In the genomic region with DNA sequence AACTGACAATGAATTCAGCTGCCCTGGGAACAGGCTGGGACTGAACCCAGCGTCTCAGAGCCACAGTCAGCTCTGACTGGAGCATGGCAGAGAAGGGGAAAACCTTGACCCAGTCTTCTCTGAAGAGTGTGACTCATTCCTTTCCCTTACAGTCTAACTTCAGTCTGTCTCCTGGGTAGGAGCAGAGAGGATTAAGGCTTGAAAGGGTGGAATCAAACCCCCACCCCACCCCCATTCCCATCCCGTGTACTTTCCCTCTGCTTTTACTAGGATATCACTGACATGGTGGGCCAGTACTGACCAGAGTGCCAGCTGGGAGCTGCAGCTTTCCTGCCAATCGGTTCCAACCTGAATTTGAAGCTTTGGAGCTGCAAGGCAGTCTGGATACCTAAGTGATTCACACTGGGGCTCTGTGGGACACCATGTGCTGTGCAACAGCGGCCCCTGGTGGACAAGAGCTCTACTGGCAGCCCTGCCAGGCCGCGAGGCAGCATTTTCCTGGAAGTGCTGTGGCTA, we compare ENCODE assay signal across 9 mouse cellular contexts.
DNase-seq lines count a peak whose midpoint lies in the region; ATAC-seq and TF ChIP-seq lines count a peak whose summit lies in the region.
"Had no signal": no experiment of that assay in that cellular context is flagged by ENCODE, and none has a peak within 500 bp of the region (broad histone marks: within the 10 kb centered on the region; RNA-seq: fewer than 3 reads in every experiment).

No protein-coding gene starts in this region.

- peaks cover 0 to 8% of the 10 kb centered on the region in 2 experiments; a peak in 2 of 4 replicates for H3K4me1 ChIP-seq in CH12.LX (ENCODE audit: control insufficient read depth in 1 of 2, insufficient read depth in 2 of 2)
- H3K4me1 ChIP-seq in forebrain, embryonic 12.5 days = 0 out of 2 replicates have a peak, but pooled peaks cover 4% of the 10 kb centered on the region
- no peaks in the 10 kb centered on the region for H3K4me1 ChIP-seq in liver, embryonic 15.5 days (replicated peaks)
- no peaks in the 10 kb centered on the region for H3K4me1 ChIP-seq in neural tube, embryonic 14.5 days (ENCODE audit: control insufficient read depth, insufficient read depth, low read length)
- H3K4me1 ChIP-seq in testis, adult 2 months (ENCODE audit: control insufficient read depth, insufficient read depth, low read length) = peaks cover 4% of the 10 kb centered on the region
- H3K4me1 ChIP-seq: heart, embryonic 13.5 days had no signal

- no peak for TF ChIP-seq EP300 in CH12.LX (IDR thresholded peaks at IDR 0.05; ENCODE audit: low read length)

- no peaks in the 10 kb centered on the region for H3K9me3 ChIP-seq in CH12.LX (replicated peaks; ENCODE audit: low read length)
- H3K9me3 ChIP-seq in forebrain, embryonic 12.5 days = no peaks in the 10 kb centered on the region
- no peaks in the 10 kb centered on the region for H3K9me3 ChIP-seq in liver, embryonic 15.5 days (replicated peaks)
- no peaks in the 10 kb centered on the region for H3K9me3 ChIP-seq in neural tube, embryonic 14.5 days (ENCODE audit: control insufficient read depth, low read length)
- H3K9me3 ChIP-seq: heart, embryonic 13.5 days had no signal

- no peaks in the 10 kb centered on the region for H3K36me3 ChIP-seq in CH12.LX (replicated peaks in 1 of 2; ENCODE audit: control insufficient read depth in 1 of 2, insufficient read depth in 1 of 2, low read length in 1 of 2)
- no peaks in the 10 kb centered on the region for H3K36me3 ChIP-seq in forebrain, embryonic 12.5 days (replicated peaks)
- H3K36me3 ChIP-seq in liver, embryonic 15.5 days (replicated peaks) = no peaks in the 10 kb centered on the region
- H3K36me3 ChIP-seq in neural tube, embryonic 14.5 days (ENCODE audit: control insufficient read depth, insufficient read depth, low read length) = no peaks in the 10 kb centered on the region
- no peaks in the 10 kb centered on the region for H3K36me3 ChIP-seq in testis, adult 2 months (ENCODE audit: control insufficient read depth, insufficient read depth, low read length)
- H3K36me3 ChIP-seq: heart, embryonic 13.5 days had no signal

- dilution Hi-C loops in CH12.LX (cut with MboI; ENCODE audit: extremely low pct_ligation_motif_present, extremely low pct_unique_long_range_greater_than_20kb, low sequenced_read_pairs) = no loop called here

- H3K9ac ChIP-seq in CH12.LX (ENCODE audit: insufficient read depth, low read depth) = no peak overlapping the region
- no peak overlapping the region for H3K9ac ChIP-seq in forebrain, embryonic 12.5 days
- H3K9ac ChIP-seq in liver, embryonic 15.5 days = no peak overlapping the region
- no peak overlapping the region for H3K9ac ChIP-seq in neural tube, embryonic 14.5 days (replicated peaks; ENCODE audit: low read depth, low read length)

- no peak overlapping the region for H3K4me3 ChIP-seq in CH12.LX (replicated peaks in 1 of 3; ENCODE audit: low read depth in 2 of 3, low read length in 2 of 3, poor library complexity in 1 of 3)
- no peak overlapping the region for H3K4me3 ChIP-seq in forebrain, embryonic 12.5 days (replicated peaks)
- H3K4me3 ChIP-seq in liver, embryonic 15.5 days (replicated peaks) = no peak overlapping the region
- no peak overlapping the region for H3K4me3 ChIP-seq in neural tube, embryonic 14.5 days (ENCODE audit: low read depth, low read length)
- H3K4me3 ChIP-seq in testis, adult 2 months (ENCODE audit: control insufficient read depth, low read depth, low read length) = no peak overlapping the region
- H3K4me3 ChIP-seq: heart, embryonic 13.5 days had no signal

- no peak overlapping the region for H3K27ac ChIP-seq in CH12.LX (ENCODE audit: insufficient read depth, low read depth)
- H3K27ac ChIP-seq in forebrain, embryonic 12.5 days = no peak overlapping the region
- no peak overlapping the region for H3K27ac ChIP-seq in liver, embryonic 15.5 days (replicated peaks)
- H3K27ac ChIP-seq in neural tube, embryonic 14.5 days (ENCODE audit: low read depth, low read length) = no peak overlapping the region
- H3K27ac ChIP-seq in testis, adult 2 months (ENCODE audit: control insufficient read depth, insufficient read depth, low read depth, low read length) = no peak overlapping the region
- H3K27ac ChIP-seq: heart, embryonic 13.5 days had no signal

- TF ChIP-seq CTCF in CH12.LX (conservative IDR thresholded peaks at IDR 0.05 in 1 of 2, IDR thresholded peaks at IDR 0.05 in 1 of 2; ENCODE audit: low read depth in 2 of 2, low read length in 2 of 2) = peak; percentile 83 to 94
- TF ChIP-seq CTCF in testis, adult 2 months (IDR thresholded peaks at IDR 0.05; ENCODE audit: control insufficient read depth, insufficient read depth, insufficient replicate concordance, low read depth, low read length) = peak; percentile 99

- 7% methylated on average over 6 of the region's 6 CpGs for WGBS in forebrain, embryonic 12.5 days
- WGBS in liver, embryonic 15.5 days (ENCODE audit: insufficient replicate concordance) = 16% methylated on average over 6 of the region's 6 CpGs
- 15% methylated on average over 6 of the region's 6 CpGs for WGBS in neural tube, embryonic 14.5 days

- peak; percentile 79 for DNase-seq in CH12.LX (ENCODE audit: extremely low read depth)
- peak; percentile 23 for DNase-seq in c-Kit-positive CD71-positive TER-119-negative erythroid progenitor cells, embryonic 14.5 days (ENCODE audit: low read depth)
- peak; percentile 85 to 90 for DNase-seq in heart, postnatal 10 days
- peak; percentile 92 for DNase-seq in kidney, postnatal 4 days

- no peaks in the 10 kb centered on the region for H3K27me3 ChIP-seq in CH12.LX (replicated peaks)
- peaks cover 13% of the 10 kb centered on the region; the same call in 1 of the 2 replicates for H3K27me3 ChIP-seq in forebrain, embryonic 12.5 days
- no peaks in the 10 kb centered on the region for H3K27me3 ChIP-seq in liver, embryonic 15.5 days
- H3K27me3 ChIP-seq in neural tube, embryonic 14.5 days (ENCODE audit: control insufficient read depth, insufficient read depth, low read length) = no peaks in the 10 kb centered on the region
- no peaks in the 10 kb centered on the region for H3K27me3 ChIP-seq in testis, adult 2 months (ENCODE audit: control insufficient read depth, insufficient read depth, low read length)

- peak; percentile 95 for TF ChIP-seq RAD21 in CH12.LX (IDR thresholded peaks at IDR 0.05; ENCODE audit: low read depth, low read length)

- in situ Hi-C loops in CH12.LX (cut with MboI; ENCODE audit: low pct_ligation_motif_present, low pct_unique_long_range_greater_than_20kb, low sequenced_read_pairs) = loop anchor here (5.0 kb wide), 1 partner anchor 90 kb away; no protein-coding TSS in a partner anchor

- TF ChIP-seq POLR2A in CH12.LX (IDR thresholded peaks at IDR 0.05; ENCODE audit: low read depth, low read length) = no peak
- no peak for TF ChIP-seq POLR2A in testis, adult 2 months (IDR thresholded peaks at IDR 0.05; ENCODE audit: control insufficient read depth, low read depth, low read length)

- no peak overlapping the region for H3K4me2 ChIP-seq in CH12.LX (ENCODE audit: insufficient read depth, low read depth, poor library complexity, severe bottlenecking)
- H3K4me2 ChIP-seq in forebrain, embryonic 12.5 days = 0 out of 2 replicates have a peak overlapping the region, but pooled peaks have one; percentile 15
- H3K4me2 ChIP-seq in liver, embryonic 15.5 days = no peak overlapping the region
- H3K4me2 ChIP-seq in neural tube, embryonic 14.5 days (ENCODE audit: low read depth, low read length) = no peak overlapping the region
- H3K4me2 ChIP-seq: heart, embryonic 13.5 days had no signal

- no peaks in the 10 kb centered on the region for H3K79me2 ChIP-seq in CH12.LX (replicated peaks; ENCODE audit: control insufficient read depth, extremely low read depth, insufficient read depth, poor library complexity, severe bottlenecking)

- ATAC-seq in forebrain, embryonic 12.5 days (ENCODE audit: low FRiP score) = peak; percentile 92
- peak; percentile 22; the same call in 1 of the 2 replicates for ATAC-seq in liver, embryonic 15.5 days (ENCODE audit: insufficient read depth)
- ATAC-seq in neural tube, embryonic 14.5 days (ENCODE audit: low read depth) = peak; percentile 96

- intact Hi-C loops in heart, postnatal 10 days (cut with DNase I) = loop anchor here (1.0 to 5.0 kb wide), 3 partner anchors 85 to 320 kb away; no protein-coding TSS in a partner anchor

TF ChIP-seq in CH12.LX, 34 proteins besides CTCF, POLR2A, EP300 and RAD21:
- TF ChIP-seq MAFK (IDR thresholded peaks at IDR 0.05; ENCODE audit: insufficient replicate concordance, low read length) (no peak), MYC (IDR thresholded peaks at IDR 0.05; ENCODE audit: low read depth, low read length) (0 out of 2 replicates have a peak, but pooled peaks have one; percentile 40), SMC3 (IDR thresholded peaks at IDR 0.05; ENCODE audit: low read depth, low read length) (peak; percentile 83), MEF2A (IDR thresholded peaks at IDR 0.05; ENCODE audit: borderline replicate concordance, low read depth, low read length) (0 out of 2 replicates have a peak, but pooled peaks have one; percentile 26), ZKSCAN1 (IDR thresholded peaks at IDR 0.05; ENCODE audit: borderline replicate concordance, low read depth, low read length) (no peak), USF1 (IDR thresholded peaks at IDR 0.05; ENCODE audit: low read depth, low read length) (no peak), NELFE (IDR thresholded peaks at IDR 0.05; ENCODE audit: low read depth, low read length) (peak; percentile 49; the same call in 1 of the 2 replicates), ELF1 (IDR thresholded peaks at IDR 0.05; ENCODE audit: low read depth, low read length) (0 out of 2 replicates have a peak, but pooled peaks have one; percentile 6), TCF12 (IDR thresholded peaks at IDR 0.05; ENCODE audit: low read depth, low read length) (no peak), MAX (IDR thresholded peaks at IDR 0.05; ENCODE audit: low read length) (peak; percentile 58; the same call in 1 of the 2 replicates), ZC3H11A (IDR thresholded peaks at IDR 0.05; ENCODE audit: low read depth, low read length) (peak; percentile 13; the same call in 1 of the 2 replicates)
TF ChIP-seq in CH12.LX: peak in this region for 7.

Comparison
In these comparisons a context has a peak if more than half of its experiments do, and no peak if none do; other contexts are left out.
1. DNase-seq: peak in every context shown above with its lines; median percentile 92 in kidney, postnatal 4 days; 88 in heart, postnatal 10 days; 79 in CH12.LX; 23 in c-Kit-positive CD71-positive TER-119-negative erythroid progenitor cells, embryonic 14.5 days.
2. ATAC-seq: peak in every context shown above with its lines; median percentile 96 in neural tube, embryonic 14.5 days; 92 in forebrain, embryonic 12.5 days; 22 in liver, embryonic 15.5 days.